Mouse (Mus musculus): Measurements from ENCODE around the gene Gfpt1.

The Gfpt1 gene

GRCm38 (mm10) chr6:87139796-87140553, 97.3 kb downstream of the Gfpt1 start:
- DNase-seq (ENCODE audit: low spot score), result no peak

Measured in left cerebral cortex, adult 11 months (tissue).